Mouse (Mus musculus): ENCODE measurements around the gene Cdh13. TPM values are rescaled to one million over a fixed set of nuclear protein-coding genes. Genes with fewer than 3 reads are reported as not detected.
A peak's percentile ranks its signal among the peaks of the same experiment; 100 is the strongest.

The Cdh13 gene
- polyA plus RNA-seq, 1 experiment from 2014 or later: 120 TPM

DNA sequence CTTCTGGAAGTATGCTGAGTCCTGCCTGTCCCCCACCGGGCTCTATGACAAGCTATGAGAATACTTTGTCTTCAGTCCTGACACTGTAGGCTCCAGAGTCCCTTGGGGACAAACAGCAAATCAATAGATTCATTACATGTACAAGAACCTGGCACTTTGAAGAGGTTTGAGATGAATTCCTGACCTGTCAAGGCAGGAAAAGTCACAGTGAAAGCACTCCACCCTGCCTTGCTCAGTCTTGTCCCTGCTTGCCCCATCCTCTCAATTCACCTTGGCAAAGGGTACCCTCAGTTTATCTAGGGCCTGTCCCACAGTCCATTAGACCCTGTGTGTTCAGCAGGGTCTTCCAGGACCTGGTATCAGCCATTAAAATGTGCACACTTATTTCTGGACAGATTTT lies 11.0 kb upstream of the Cdh13 start:
- H3K9me3 ChIP-seq (ENCODE audit: control insufficient read depth, low read length): no peaks in the 10 kb centered on the region
- H3K4me2 ChIP-seq (ENCODE audit: low read length): no peak overlapping the region
- H3K27me3 ChIP-seq (replicated peaks; ENCODE audit: control insufficient read depth, insufficient read depth, low read length): no peaks in the 10 kb centered on the region
- H3K9ac ChIP-seq (ENCODE audit: low read depth, low read length): no peak overlapping the region
- no peaks in the 10 kb centered on the region for H3K36me3 ChIP-seq (ENCODE audit: control insufficient read depth, insufficient read depth, low read length)
- no peak overlapping the region for H3K27ac ChIP-seq (ENCODE audit: low read depth, low read length)
- peaks cover 9% of the 10 kb centered on the region for H3K4me1 ChIP-seq (ENCODE audit: control insufficient read depth, insufficient read depth, low read depth, low read length)
- no peak overlapping the region for H3K4me3 ChIP-seq (ENCODE audit: low read length)
- 82% methylated on average over 1 of the region's 1 CpGs for WGBS
- no peak for ATAC-seq

DNA sequence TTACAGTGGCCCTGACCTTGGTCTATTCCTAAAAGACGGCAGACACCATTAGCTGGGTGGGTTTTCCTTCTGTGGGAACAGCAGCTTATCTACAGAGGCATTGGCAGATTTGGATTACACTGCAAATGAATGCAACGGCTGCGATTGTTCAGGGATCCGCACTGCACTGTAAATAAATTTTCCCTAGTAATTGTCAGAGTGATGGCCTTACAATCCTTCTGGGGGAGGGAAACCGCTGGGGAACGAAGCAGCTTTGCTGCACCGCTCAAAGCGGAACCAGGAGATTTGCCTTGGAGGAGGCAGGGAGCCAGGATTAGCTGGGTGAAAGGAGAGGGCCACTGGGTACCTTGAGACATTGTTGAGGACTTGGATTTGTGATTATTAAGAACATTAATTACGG lies 9.3 kb upstream of the Cdh13 start:
- Histone ChIP-seq H3K4me1 (ENCODE audit: control insufficient read depth, insufficient read depth, low read depth, low read length) (peaks cover 9% of the 10 kb centered on the region), H3K4me3 (ENCODE audit: low read length) (no peak overlapping the region), H3K27me3 (replicated peaks; ENCODE audit: control insufficient read depth, insufficient read depth, low read length) (no peaks in the 10 kb centered on the region), H3K36me3 (ENCODE audit: control insufficient read depth, insufficient read depth, low read length) (no peaks in the 10 kb centered on the region), H3K4me2 (ENCODE audit: low read length) (no peak overlapping the region), H3K27ac (ENCODE audit: low read depth, low read length) (no peak overlapping the region), H3K9ac (ENCODE audit: low read depth, low read length) (no peak overlapping the region), H3K9me3 (ENCODE audit: control insufficient read depth, low read length) (no peaks in the 10 kb centered on the region)
- 53% methylated on average over 9 of the region's 9 CpGs for WGBS
- ATAC-seq: no peak

DNA sequence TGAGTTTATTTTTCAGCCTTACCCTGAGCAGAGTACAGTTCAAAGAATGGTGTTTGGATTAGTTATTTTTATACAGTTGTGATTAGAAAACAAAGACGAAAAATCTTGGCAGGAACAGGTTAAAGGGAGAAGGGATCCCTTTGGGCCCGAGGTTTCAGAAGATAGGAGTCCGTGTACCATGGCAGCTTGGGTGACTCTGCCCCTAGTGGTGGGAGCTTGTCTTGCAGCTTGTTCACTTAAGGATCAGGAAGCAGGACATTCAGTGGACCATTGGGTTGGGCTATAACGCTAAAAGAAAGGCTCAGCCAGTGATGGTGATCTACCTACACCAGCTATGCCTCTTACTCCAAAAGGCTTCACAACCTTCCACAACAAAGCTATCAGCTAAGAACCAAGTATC lies 8.8 kb upstream of the Cdh13 start:
- Histone ChIP-seq H3K9me3 (ENCODE audit: control insufficient read depth, low read length) (no peaks in the 10 kb centered on the region), H3K9ac (ENCODE audit: low read depth, low read length) (no peak overlapping the region), H3K36me3 (ENCODE audit: control insufficient read depth, insufficient read depth, low read length) (no peaks in the 10 kb centered on the region), H3K4me1 (ENCODE audit: control insufficient read depth, insufficient read depth, low read depth, low read length) (peaks cover 9% of the 10 kb centered on the region), H3K4me3 (ENCODE audit: low read length) (no peak overlapping the region), H3K4me2 (ENCODE audit: low read length) (no peak overlapping the region), H3K27me3 (replicated peaks; ENCODE audit: control insufficient read depth, insufficient read depth, low read length) (no peaks in the 10 kb centered on the region), H3K27ac (ENCODE audit: low read depth, low read length) (no peak overlapping the region)
- WGBS: 8% methylated on average over 4 of the region's 4 CpGs
- no peak for ATAC-seq

DNA sequence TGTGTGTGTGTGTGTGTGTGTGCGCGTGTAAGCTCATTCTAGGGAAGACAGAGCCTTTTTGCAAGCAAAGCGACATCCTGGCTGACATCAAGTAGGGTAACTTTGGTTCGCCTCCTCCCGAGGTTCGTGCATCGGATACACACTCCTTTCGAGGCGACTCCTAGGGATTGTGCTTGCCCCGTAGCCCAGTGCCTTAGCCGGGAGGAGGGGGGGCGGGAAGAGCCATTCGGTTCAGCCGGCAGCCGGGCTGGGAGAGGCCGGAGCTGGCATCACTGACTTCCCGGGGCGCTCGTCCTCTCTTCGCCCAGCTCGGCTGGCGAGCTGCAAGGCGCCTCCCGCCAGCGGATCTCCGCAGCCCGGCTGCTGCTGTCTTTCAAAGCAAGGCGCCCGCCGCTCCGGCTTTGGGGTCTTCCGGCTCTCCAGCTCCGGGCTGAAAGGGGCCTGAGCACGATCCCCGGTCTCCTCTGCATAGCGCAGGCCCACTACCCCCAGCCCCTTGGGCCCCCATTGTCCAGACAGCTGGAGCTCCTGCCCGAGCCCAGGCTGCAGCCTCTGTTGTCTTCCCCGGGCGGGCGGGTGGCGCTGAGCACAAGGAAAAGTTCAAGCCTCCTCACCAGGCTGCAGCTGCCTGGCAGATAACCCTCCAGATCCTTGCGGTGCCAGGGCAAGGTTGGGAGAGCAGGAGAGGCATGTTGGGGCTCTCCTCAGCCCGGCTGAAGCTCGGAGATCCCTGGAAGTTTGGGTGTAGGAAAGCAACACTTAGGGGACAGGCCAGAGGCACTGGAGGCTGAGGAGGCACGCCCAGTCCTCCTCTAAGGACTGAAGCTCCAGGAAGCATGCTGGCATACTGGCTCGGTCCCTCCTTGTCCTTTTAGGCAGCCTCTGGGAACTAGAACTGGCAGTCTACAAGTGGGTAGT lies 838 bp downstream of the Cdh13 start:
- Histone ChIP-seq H3K36me3 (ENCODE audit: control insufficient read depth, insufficient read depth, low read length) (no peaks in the 10 kb centered on the region), H3K9me3 (ENCODE audit: control insufficient read depth, low read length) (no peaks in the 10 kb centered on the region), H3K4me2 (ENCODE audit: low read length) (peak overlapping the region; percentile 65), H3K4me3 (ENCODE audit: low read length) (peak overlapping the region; percentile 51), H3K9ac (ENCODE audit: low read depth, low read length) (peak overlapping the region; percentile 80), H3K4me1 (ENCODE audit: control insufficient read depth, insufficient read depth, low read depth, low read length) (peaks cover 27% of the 10 kb centered on the region), H3K27me3 (replicated peaks; ENCODE audit: control insufficient read depth, insufficient read depth, low read length) (no peaks in the 10 kb centered on the region), H3K27ac (ENCODE audit: low read depth, low read length) (peak overlapping the region; percentile 64)
- ATAC-seq: peak; percentile 72
- WGBS: under 1% methylated on average over 37 of the region's 46 CpGs

DNA sequence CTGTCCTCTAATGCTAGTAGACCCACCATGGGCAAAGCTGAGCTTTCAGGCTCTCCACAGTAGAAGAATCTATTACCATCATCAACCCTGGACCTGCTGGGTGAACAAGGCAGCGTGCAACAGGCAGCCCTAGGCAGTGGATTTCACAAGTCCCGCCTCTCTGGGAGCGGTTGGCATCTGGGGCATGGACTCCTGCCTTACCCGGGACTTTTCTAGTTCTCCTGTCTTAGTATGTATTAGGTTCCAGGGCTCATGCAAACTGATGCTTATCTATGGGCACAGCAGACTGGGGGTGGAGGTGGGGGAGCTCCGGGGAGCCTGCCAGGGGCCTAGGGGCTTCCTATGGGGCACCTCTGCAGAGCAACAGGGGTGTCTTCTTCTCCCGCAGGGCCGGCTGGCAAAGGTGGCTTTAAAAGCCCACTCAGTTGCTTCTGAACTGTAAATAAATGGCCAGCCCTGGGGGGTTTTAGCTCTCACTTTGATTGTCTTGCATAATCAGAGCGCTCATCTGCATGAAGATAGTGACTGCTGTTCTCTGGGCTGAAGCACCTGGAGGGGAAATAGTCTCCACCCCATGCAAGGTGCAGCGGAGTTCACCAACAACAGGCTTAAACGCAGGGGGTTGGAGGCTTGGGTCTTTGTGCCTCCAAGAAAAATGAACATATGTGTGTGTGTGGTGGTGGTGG lies 2.2 kb downstream of the Cdh13 start:
- H3K4me2 ChIP-seq (ENCODE audit: low read length): peak overlapping the region; percentile 65
- peak overlapping the region; percentile 80 for H3K9ac ChIP-seq (ENCODE audit: low read depth, low read length)
- H3K9me3 ChIP-seq (ENCODE audit: control insufficient read depth, low read length): no peaks in the 10 kb centered on the region
- WGBS: 20% methylated on average over 10 of the region's 10 CpGs
- H3K36me3 ChIP-seq (ENCODE audit: control insufficient read depth, insufficient read depth, low read length): no peaks in the 10 kb centered on the region
- ATAC-seq: no peak
- H3K27me3 ChIP-seq (replicated peaks; ENCODE audit: control insufficient read depth, insufficient read depth, low read length): no peaks in the 10 kb centered on the region
- H3K4me3 ChIP-seq (ENCODE audit: low read length): peak overlapping the region; percentile 51
- no peak overlapping the region for H3K27ac ChIP-seq (ENCODE audit: low read depth, low read length)
- H3K4me1 ChIP-seq (ENCODE audit: control insufficient read depth, insufficient read depth, low read depth, low read length): peaks cover 27% of the 10 kb centered on the region

DNA sequence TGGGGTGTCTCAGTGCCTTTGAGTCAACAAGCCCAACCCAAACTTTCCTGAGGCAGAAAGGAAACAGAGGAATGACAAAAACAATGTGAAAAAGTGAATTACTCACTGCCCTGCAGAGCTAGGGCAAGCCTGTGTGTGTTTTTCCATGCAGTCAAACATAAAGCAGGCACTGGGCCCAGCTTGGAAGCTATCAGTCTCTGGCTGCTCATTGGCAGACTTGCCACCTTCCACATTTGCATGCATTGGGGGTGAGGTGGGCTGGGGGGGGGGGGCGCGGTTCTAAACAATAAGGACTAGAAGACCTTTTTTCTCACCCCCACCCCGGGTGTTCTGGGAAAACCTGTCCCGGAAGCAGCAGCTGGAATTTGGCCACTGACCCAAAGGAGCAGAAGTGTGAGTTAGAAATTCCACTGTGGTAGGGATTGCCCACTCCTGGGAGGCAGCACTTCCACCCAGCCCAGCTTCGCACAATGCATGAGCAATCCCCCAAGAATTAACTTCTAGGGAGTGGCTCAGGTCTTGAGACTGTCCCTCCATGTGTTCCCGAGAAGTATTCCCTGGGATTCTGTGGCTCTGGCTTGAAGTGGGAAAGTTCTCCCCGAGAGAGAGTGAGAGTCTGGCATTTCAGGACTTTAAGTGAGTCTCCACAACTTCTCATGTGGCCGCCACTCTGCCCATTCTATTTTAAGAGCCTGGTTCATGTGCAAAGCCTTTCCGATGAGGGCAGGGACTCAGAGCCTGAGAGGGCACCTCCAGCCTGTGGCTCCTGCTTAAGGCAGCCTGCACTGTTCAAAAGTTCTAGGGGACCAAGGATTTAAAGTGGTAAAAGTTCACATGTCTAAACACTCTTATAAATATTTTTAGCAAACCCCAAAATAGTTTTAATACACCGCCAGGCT lies 3.0 kb downstream of the Cdh13 start:
- Histone ChIP-seq H3K27me3 (replicated peaks; ENCODE audit: control insufficient read depth, insufficient read depth, low read length) (no peaks in the 10 kb centered on the region), H3K4me1 (ENCODE audit: control insufficient read depth, insufficient read depth, low read depth, low read length) (peaks cover 27% of the 10 kb centered on the region), H3K36me3 (ENCODE audit: control insufficient read depth, insufficient read depth, low read length) (no peaks in the 10 kb centered on the region), H3K9me3 (ENCODE audit: control insufficient read depth, low read length) (no peaks in the 10 kb centered on the region), H3K9ac (ENCODE audit: low read depth, low read length) (peak overlapping the region; percentile 22; the same call in 1 of the 2 replicates), H3K4me3 (ENCODE audit: low read length) (peak overlapping the region; percentile 51), H3K27ac (ENCODE audit: low read depth, low read length) (no peak overlapping the region), H3K4me2 (ENCODE audit: low read length) (peak overlapping the region; percentile 65)
- 32% methylated on average over 10 of the region's 10 CpGs for WGBS
- ATAC-seq: no peak

DNA sequence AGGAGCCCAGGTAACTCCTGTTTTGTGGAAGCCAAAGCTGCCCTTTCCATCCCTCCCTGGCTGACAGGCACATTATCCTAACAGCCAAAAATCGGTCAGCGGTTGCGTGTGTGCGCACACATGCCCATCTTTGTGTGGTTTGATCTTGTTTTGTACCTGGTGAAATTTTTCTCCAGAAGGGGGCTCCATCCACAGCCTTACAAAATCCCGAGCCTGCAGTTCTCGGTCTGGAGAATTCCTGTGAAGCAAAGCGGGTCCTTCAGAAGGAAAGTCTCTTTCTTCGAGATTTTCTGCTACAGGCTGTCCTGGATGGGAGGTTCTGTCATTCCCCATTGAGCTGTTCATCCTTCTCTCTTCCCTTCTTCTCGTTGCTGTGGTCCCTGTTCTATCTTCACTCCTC lies 4.0 kb downstream of the Cdh13 start:
- Histone ChIP-seq H3K9me3 (ENCODE audit: control insufficient read depth, low read length) (no peaks in the 10 kb centered on the region), H3K4me3 (ENCODE audit: low read length) (no peak overlapping the region), H3K4me2 (ENCODE audit: low read length) (peak overlapping the region; percentile 30; the same call in 1 of the 2 replicates), H3K27ac (ENCODE audit: low read depth, low read length) (no peak overlapping the region), H3K9ac (ENCODE audit: low read depth, low read length) (no peak overlapping the region), H3K4me1 (ENCODE audit: control insufficient read depth, insufficient read depth, low read depth, low read length) (peaks cover 27% of the 10 kb centered on the region), H3K36me3 (ENCODE audit: control insufficient read depth, insufficient read depth, low read length) (no peaks in the 10 kb centered on the region), H3K27me3 (replicated peaks; ENCODE audit: control insufficient read depth, insufficient read depth, low read length) (no peaks in the 10 kb centered on the region)
- WGBS: 40% methylated on average over 9 of the region's 9 CpGs
- ATAC-seq: no peak

DNA sequence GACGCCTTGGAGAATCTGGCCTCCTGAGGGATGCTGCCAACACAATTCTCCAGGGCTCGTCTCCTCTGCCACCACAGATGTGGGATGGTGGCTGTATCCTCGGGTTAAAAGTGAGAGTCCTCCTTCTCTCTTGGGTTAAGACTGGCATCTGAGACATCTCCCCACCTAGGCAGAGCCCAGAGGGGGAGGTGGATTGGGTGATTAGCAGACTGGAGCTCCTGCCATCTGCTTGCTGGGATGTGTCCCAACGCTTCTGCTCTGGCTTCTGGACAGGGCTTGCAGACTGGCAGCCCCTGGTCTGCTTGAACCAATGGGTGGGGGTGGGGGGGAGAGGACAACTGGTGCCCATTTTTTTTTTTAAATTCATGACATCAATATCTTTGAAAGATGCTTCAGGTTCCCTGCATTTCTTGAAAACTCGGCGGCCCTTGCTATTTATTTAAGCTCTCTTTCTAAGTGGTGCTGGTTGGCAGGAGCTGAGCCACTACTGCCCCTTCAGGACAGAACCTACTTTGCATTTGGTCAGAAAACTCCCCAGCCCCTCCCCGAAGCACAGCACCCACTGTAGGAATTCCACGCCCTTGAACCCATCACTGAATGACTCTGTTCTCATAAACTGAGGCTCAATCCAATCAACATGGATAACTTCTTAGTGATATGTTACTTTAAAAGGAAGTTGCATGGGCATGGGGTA lies 4.9 kb downstream of the Cdh13 start:
- Histone ChIP-seq H3K27me3 (replicated peaks; ENCODE audit: control insufficient read depth, insufficient read depth, low read length) (no peaks in the 10 kb centered on the region), H3K36me3 (ENCODE audit: control insufficient read depth, insufficient read depth, low read length) (no peaks in the 10 kb centered on the region), H3K27ac (ENCODE audit: low read depth, low read length) (no peak overlapping the region), H3K9me3 (ENCODE audit: control insufficient read depth, low read length) (no peaks in the 10 kb centered on the region), H3K4me2 (ENCODE audit: low read length) (no peak overlapping the region), H3K4me3 (ENCODE audit: low read length) (no peak overlapping the region), H3K4me1 (ENCODE audit: control insufficient read depth, insufficient read depth, low read depth, low read length) (peaks cover 22% of the 10 kb centered on the region), H3K9ac (ENCODE audit: low read depth, low read length) (no peak overlapping the region)
- WGBS: 65% methylated on average over 8 of the region's 8 CpGs
- no peak for ATAC-seq
